Mouse (Mus musculus): ENCODE results near the gene Atrip. TPM values are rescaled to one million over a fixed set of nuclear protein-coding genes. Genes with fewer than 3 reads are reported as not detected.

Gene Atrip
- polyA plus RNA-seq, 1 experiment from 2014 or later = 26.0 TPM

DNA sequence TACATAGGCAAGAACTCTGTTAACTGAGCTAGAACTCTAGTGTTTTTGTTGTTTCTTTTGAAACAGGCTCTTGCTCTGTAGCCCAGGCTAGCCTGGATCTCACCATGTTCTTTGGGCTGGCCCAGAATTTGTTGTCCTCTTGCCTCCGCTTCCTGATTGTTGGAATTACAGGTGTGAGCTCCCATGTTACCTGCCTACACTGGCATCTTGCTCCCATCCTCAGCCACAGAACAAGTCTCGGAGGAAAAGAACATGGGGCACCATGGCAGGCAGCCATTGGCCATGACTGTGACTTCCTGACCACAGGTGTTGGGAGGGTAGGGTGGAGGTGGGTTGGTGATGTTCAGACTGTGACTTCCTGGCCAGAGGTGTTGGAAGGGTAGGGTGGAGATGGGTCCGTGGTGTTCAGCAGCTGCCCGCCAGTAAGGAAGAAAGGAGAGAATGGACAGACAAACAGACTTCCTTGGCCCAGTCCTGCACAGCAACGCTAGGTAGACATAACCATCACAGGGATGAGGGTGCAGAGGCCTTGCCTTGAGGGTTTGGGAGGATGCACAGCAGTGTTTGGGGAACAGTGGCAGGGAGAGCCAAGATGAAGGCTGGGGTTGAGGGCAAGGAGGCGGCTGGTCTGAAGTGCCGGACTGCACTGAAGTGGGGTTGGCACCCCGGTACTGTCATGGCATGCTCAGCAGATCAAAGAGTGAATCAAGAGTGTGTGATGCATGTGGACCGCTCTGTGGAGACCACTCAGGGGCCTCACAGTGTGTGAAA is 21.2 kb downstream of the Atrip start:
- H3K27me3 ChIP-seq (ENCODE audit: control insufficient read depth, insufficient read depth, low read length) = no peaks in the 10 kb centered on the region
- no peaks in the 10 kb centered on the region for H3K9me3 ChIP-seq (ENCODE audit: control insufficient read depth, low read length)
- WGBS = 84% methylated on average over 9 of the region's 9 CpGs
- H3K9ac ChIP-seq (ENCODE audit: low read depth, low read length) = no peak overlapping the region
- H3K4me2 ChIP-seq (replicated peaks; ENCODE audit: low read depth, low read length) = no peak overlapping the region
- no peak overlapping the region for H3K27ac ChIP-seq (ENCODE audit: low read depth, low read length)
- ATAC-seq (ENCODE audit: low FRiP score) (no peak), DNase-seq (ENCODE audit: low spot score) (no peak)
- no peaks in the 10 kb centered on the region; the same call in 1 of the 2 replicates for H3K4me1 ChIP-seq (replicated peaks; ENCODE audit: control insufficient read depth, insufficient read depth, low read length)
- no peak overlapping the region for H3K4me3 ChIP-seq (ENCODE audit: low read depth, low read length)
- 0 out of 2 replicates have a peak, but pooled peaks cover 2% of the 10 kb centered on the region for H3K36me3 ChIP-seq (ENCODE audit: control insufficient read depth, insufficient read depth, low read length)

DNA sequence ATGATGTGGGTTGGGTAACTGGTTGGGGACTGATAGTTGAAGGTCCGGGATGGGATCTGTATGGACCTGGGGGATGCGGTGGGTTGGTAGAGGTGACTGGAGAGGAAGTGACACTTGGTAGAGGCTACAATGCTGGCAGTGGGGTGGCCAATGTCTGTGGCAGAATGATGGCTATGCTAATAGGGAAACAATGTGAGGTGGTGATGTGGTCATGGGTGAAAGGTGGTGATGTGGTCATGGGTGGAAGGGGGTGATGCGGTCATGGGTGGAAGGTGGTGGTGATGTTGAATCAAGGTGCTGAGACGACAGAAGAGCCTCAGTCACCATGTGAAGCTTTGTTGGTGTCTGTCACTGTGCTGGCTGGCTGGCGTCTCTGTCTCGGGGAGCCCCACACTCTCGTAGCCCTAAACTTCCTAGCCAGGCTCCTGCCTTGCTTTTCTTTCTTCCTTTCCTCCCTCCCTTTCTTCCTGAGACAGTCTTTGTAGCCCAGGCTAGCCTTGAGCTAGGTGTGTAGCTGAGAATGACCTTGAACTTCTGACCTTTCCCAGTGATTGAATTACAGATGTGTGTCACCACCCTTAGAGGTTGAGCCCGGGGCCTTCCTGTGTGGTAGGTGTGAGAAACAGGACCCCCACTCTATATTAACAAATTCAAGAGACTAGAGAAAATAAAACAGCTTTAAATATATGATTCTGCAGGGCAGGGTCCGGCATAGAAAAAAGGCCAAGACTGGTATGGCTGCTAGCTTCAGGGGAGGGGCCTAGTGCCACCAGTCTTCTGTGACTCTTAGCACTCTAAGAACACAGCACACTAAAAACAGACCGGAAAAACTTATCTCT is 22.1 kb downstream of the Atrip start:
- Histone ChIP-seq H3K4me1 (replicated peaks; ENCODE audit: control insufficient read depth, insufficient read depth, low read length) (no peaks in the 10 kb centered on the region; the same call in 1 of the 2 replicates), H3K27ac (ENCODE audit: low read depth, low read length) (no peak overlapping the region), H3K4me3 (ENCODE audit: low read depth, low read length) (no peak overlapping the region), H3K27me3 (ENCODE audit: control insufficient read depth, insufficient read depth, low read length) (no peaks in the 10 kb centered on the region), H3K36me3 (ENCODE audit: control insufficient read depth, insufficient read depth, low read length) (no peaks in the 10 kb centered on the region), H3K9me3 (ENCODE audit: control insufficient read depth, low read length) (no peaks in the 10 kb centered on the region), H3K4me2 (replicated peaks; ENCODE audit: low read depth, low read length) (no peak overlapping the region), H3K9ac (ENCODE audit: low read depth, low read length) (no peak overlapping the region)
- 90% methylated on average over 10 of the region's 10 CpGs for WGBS
- DNase-seq (ENCODE audit: low spot score) = no peak
- no peak for ATAC-seq (ENCODE audit: low FRiP score)

DNA sequence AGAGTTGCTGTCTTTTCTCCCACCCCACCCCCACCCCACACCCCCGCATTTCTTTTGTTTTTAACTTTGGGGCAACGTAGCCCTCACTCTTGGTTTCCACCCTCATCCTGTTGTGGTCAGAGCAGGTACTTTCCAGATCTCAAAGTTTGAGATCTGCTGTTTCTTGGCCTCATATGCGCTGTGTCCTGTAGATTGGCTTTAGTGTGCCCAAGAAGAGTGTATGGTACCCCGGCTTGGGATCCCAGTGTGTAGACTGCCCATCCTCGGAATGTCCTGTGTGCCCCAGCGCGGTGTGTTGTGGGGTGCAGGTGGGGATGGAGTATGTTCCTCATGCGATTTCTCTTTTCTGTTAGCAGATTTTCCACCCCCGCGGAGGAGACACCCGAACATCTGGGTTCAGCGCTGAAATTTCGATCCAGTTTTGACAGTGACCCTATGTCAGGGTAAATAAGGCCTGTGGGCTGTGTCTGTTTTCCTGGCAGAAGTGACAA is 22.9 kb downstream of the Atrip start:
- no peaks in the 10 kb centered on the region for H3K27me3 ChIP-seq (ENCODE audit: control insufficient read depth, insufficient read depth, low read length)
- H3K4me1 ChIP-seq (replicated peaks; ENCODE audit: control insufficient read depth, insufficient read depth, low read length) = no peaks in the 10 kb centered on the region; the same call in 1 of the 2 replicates
- no peak overlapping the region for H3K4me3 ChIP-seq (ENCODE audit: low read depth, low read length)
- H3K9ac ChIP-seq (ENCODE audit: low read depth, low read length) = no peak overlapping the region
- no peak for ATAC-seq (ENCODE audit: low FRiP score)
- no peak for DNase-seq (ENCODE audit: low spot score)
- H3K36me3 ChIP-seq (ENCODE audit: control insufficient read depth, insufficient read depth, low read length) = no peaks in the 10 kb centered on the region
- H3K9me3 ChIP-seq (ENCODE audit: control insufficient read depth, low read length) = no peaks in the 10 kb centered on the region
- H3K27ac ChIP-seq (ENCODE audit: low read depth, low read length) = no peak overlapping the region
- 90% methylated on average over 13 of the region's 13 CpGs for WGBS
- H3K4me2 ChIP-seq (replicated peaks; ENCODE audit: low read depth, low read length) = no peak overlapping the region

DNA sequence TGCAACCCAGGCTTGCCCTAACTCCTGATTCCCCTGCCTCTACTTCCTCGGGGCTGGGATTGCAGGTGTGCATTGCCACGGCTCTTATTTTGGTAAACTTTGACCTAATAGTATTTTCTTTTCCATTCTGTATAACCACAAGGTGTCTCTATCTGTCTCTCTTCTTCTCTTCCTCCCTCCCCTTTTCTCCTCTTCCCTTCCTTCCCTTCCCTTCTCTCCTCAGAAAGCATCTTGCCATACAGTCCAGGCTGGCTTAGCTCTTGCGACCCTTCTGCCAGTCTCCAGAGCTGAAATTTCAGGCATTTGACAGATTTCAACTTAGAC is 23.3 kb downstream of the Atrip start:
- no peaks in the 10 kb centered on the region for H3K36me3 ChIP-seq (ENCODE audit: control insufficient read depth, insufficient read depth, low read length)
- ATAC-seq (ENCODE audit: low FRiP score) (no peak), DNase-seq (ENCODE audit: low spot score) (no peak)
- H3K27ac ChIP-seq (ENCODE audit: low read depth, low read length) = no peak overlapping the region
- 70% methylated on average over 3 of the region's 3 CpGs for WGBS
- no peak overlapping the region for H3K4me3 ChIP-seq (ENCODE audit: low read depth, low read length)
- no peaks in the 10 kb centered on the region for H3K9me3 ChIP-seq (ENCODE audit: control insufficient read depth, low read length)
- no peak overlapping the region for H3K4me2 ChIP-seq (replicated peaks; ENCODE audit: low read depth, low read length)
- H3K9ac ChIP-seq (ENCODE audit: low read depth, low read length) = no peak overlapping the region
- no peaks in the 10 kb centered on the region; the same call in 1 of the 2 replicates for H3K4me1 ChIP-seq (replicated peaks; ENCODE audit: control insufficient read depth, insufficient read depth, low read length)
- H3K27me3 ChIP-seq (ENCODE audit: control insufficient read depth, insufficient read depth, low read length) = no peaks in the 10 kb centered on the region

DNA sequence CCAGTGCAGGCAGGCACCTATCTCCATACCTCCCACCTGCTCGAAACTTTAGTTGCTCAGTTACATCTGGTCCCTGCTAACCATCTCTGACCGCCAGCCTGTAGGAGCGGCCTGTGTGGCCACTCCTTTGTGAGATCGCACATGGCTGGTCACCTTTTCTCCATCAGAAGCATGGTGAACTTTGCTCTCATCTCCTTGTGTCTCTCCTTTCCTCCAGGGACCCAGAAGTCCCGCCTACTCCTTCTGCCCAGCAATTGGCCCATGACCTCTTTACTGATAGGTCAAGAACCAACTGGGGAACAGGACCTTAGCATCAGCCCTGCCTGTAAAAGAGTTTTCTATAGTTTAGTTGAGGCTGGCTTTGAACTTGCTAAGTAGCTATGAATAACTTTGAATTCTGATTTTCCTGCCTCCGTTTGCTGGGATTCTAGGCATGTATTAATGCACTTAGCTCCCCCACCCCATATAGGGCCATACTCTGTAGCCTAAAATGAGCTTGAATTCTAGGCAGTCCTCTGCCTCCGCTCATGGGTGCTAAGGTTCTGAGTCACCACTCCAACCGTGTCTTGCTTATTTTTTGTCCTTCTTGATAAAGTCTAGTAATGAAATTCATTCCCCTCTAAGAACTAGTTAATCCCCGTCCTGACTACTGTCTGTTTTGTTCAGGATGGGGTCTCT is 23.8 kb downstream of the Atrip start:
- Histone ChIP-seq H3K27ac (ENCODE audit: low read depth, low read length) (no peak overlapping the region), H3K4me1 (replicated peaks; ENCODE audit: control insufficient read depth, insufficient read depth, low read length) (no peaks in the 10 kb centered on the region; the same call in 1 of the 2 replicates), H3K36me3 (ENCODE audit: control insufficient read depth, insufficient read depth, low read length) (no peaks in the 10 kb centered on the region), H3K4me3 (ENCODE audit: low read depth, low read length) (no peak overlapping the region), H3K9ac (ENCODE audit: low read depth, low read length) (no peak overlapping the region), H3K9me3 (ENCODE audit: control insufficient read depth, low read length) (no peaks in the 10 kb centered on the region), H3K4me2 (replicated peaks; ENCODE audit: low read depth, low read length) (no peak overlapping the region), H3K27me3 (ENCODE audit: control insufficient read depth, insufficient read depth, low read length) (no peaks in the 10 kb centered on the region)
- no peak for ATAC-seq (ENCODE audit: low FRiP score)
- DNase-seq (ENCODE audit: low spot score) = no peak
- WGBS = 85% methylated on average over 9 of the region's 9 CpGs

DNA sequence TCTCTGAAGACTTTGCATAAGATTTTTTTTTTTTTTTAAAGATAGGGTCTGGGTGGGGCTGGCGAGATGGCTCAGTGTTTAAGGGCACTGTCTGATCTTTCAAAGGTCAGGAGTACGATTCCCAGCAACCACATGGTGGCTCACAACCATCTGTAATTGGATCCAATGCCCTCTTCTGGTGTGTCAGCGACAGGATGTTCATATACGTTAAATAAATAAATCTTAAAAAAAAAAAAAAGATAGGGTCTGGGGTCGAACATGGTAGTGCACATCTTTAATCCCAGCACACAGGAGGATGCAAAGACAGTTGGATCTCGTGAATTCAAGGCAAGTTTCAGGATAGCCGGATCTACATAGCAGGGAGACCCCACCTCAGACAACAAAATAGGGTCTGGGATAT is 24.6 kb downstream of the Atrip start:
- H3K4me2 ChIP-seq (replicated peaks; ENCODE audit: low read depth, low read length) = no peak overlapping the region
- H3K36me3 ChIP-seq (ENCODE audit: control insufficient read depth, insufficient read depth, low read length) = no peaks in the 10 kb centered on the region
- no peak for ATAC-seq (ENCODE audit: low FRiP score)
- no peak overlapping the region for H3K9ac ChIP-seq (ENCODE audit: low read depth, low read length)
- 84% methylated on average over 7 of the region's 7 CpGs for WGBS
- DNase-seq (ENCODE audit: low spot score) = no peak
- no peaks in the 10 kb centered on the region for H3K4me1 ChIP-seq (replicated peaks; ENCODE audit: control insufficient read depth, insufficient read depth, low read length)
- H3K27me3 ChIP-seq (ENCODE audit: control insufficient read depth, insufficient read depth, low read length) = no peaks in the 10 kb centered on the region
- H3K4me3 ChIP-seq (ENCODE audit: low read depth, low read length) = no peak overlapping the region
- no peak overlapping the region for H3K27ac ChIP-seq (ENCODE audit: low read depth, low read length)
- no peaks in the 10 kb centered on the region for H3K9me3 ChIP-seq (ENCODE audit: control insufficient read depth, low read length)

DNA sequence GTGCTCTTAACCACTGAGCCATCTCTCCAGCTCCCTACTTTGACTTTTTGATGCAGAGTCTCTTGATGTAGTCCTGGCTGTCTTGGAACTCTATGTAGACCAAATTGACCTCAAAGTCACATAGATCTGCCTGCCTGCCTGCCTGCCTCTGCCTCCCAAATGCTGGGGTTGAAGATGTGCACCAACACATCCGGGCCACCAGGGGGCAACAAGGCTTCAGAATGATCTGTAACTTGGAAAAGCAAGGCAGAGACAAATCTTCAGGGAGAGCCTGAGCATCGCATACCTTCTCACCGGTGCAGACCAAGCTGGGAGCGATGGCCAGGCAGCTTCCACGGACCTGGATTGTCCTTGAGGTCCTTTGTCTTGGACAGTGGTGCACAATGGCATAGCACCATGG is 27.6 kb downstream of the Atrip start:
- H3K36me3 ChIP-seq (ENCODE audit: control insufficient read depth, insufficient read depth, low read length) = no peaks in the 10 kb centered on the region
- 37% methylated on average over 5 of the region's 5 CpGs for WGBS
- H3K27ac ChIP-seq (ENCODE audit: low read depth, low read length) = no peak overlapping the region
- no peak overlapping the region for H3K4me2 ChIP-seq (replicated peaks; ENCODE audit: low read depth, low read length)
- no peak overlapping the region for H3K4me3 ChIP-seq (ENCODE audit: low read depth, low read length)
- no peaks in the 10 kb centered on the region for H3K9me3 ChIP-seq (ENCODE audit: control insufficient read depth, low read length)
- ATAC-seq (ENCODE audit: low FRiP score) (no peak), DNase-seq (ENCODE audit: low spot score) (peak; percentile 62)
- no peaks in the 10 kb centered on the region for H3K4me1 ChIP-seq (replicated peaks; ENCODE audit: control insufficient read depth, insufficient read depth, low read length)
- no peak overlapping the region for H3K9ac ChIP-seq (ENCODE audit: low read depth, low read length)
- no peaks in the 10 kb centered on the region for H3K27me3 ChIP-seq (ENCODE audit: control insufficient read depth, insufficient read depth, low read length)

DNA sequence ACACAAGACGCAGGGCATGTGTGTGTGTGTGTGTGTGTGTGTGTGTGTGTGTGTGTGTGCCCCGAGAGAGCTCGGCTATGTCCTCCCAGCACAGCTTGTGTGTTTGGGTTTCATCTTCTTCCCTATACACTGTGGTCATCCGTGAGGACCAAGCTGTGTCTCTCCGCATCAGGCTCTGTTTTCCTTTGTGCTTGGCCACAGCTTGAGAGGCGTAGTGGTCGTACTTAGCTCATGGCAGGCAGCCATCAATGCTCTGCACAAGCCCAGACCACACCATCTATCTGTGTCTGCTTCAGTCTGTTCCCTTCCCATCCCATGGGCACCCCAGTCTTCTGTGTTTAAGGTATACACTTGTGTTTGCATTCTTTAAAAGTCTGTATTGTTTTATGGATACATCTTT is 32.6 kb downstream of the Atrip start:
- WGBS = 85% methylated on average over 7 of the region's 7 CpGs
- Histone ChIP-seq H3K4me1 (replicated peaks; ENCODE audit: control insufficient read depth, insufficient read depth, low read length) (no peaks in the 10 kb centered on the region; the same call in 1 of the 2 replicates), H3K27me3 (ENCODE audit: control insufficient read depth, insufficient read depth, low read length) (no peaks in the 10 kb centered on the region), H3K9ac (ENCODE audit: low read depth, low read length) (no peak overlapping the region), H3K36me3 (ENCODE audit: control insufficient read depth, insufficient read depth, low read length) (no peaks in the 10 kb centered on the region), H3K27ac (ENCODE audit: low read depth, low read length) (no peak overlapping the region), H3K4me3 (ENCODE audit: low read depth, low read length) (no peak overlapping the region), H3K9me3 (ENCODE audit: control insufficient read depth, low read length) (no peaks in the 10 kb centered on the region), H3K4me2 (replicated peaks; ENCODE audit: low read depth, low read length) (no peak overlapping the region)
- ATAC-seq (ENCODE audit: low FRiP score) (no peak), DNase-seq (ENCODE audit: low spot score) (no peak)

Measured in hindbrain, embryonic 11.5 days (tissue).